Mouse (Mus musculus): ENCODE results near the gene Rpap3. TPM values are rescaled to one million over a fixed set of nuclear protein-coding genes. Genes with fewer than 3 reads are reported as not detected.
A peak's percentile ranks its signal among the peaks of the same experiment; 100 is the strongest.

The Rpap3 gene
- total RNA-seq, 2 experiments from 2014 or later, result 27.1 to 28.2 TPM

DNA sequence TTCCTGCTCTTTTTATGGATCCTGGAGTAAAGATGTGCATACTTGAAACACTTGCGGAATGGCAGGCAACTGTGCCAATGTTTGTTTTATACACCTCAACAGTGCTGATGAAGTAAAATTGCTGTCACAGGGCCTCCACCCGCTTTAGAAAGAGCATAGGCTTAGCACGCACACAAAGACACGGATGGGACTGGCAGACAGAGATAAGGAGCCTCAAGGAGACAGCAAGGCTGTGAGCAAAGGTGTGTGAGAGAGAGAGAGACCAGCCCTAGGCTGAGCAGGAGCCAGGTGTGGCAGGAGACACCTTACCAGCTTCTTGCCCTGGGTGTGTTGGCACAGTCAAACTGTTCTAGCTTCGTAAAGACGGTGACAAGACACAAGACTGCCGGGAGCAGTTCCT, 33.3 kb upstream of the Rpap3 start:
- intact Hi-C loops (cut with DNase I), result no loop called here
- no peak for DNase-seq (ENCODE audit: low spot score in 2 of 2)

GRCm38 (mm10) chr15:97731988-97732387, 26.4 kb upstream of the Rpap3 start:
- intact Hi-C loops (cut with DNase I), result no loop called here
- DNase-seq (ENCODE audit: low spot score in 2 of 2), result no peak

DNA sequence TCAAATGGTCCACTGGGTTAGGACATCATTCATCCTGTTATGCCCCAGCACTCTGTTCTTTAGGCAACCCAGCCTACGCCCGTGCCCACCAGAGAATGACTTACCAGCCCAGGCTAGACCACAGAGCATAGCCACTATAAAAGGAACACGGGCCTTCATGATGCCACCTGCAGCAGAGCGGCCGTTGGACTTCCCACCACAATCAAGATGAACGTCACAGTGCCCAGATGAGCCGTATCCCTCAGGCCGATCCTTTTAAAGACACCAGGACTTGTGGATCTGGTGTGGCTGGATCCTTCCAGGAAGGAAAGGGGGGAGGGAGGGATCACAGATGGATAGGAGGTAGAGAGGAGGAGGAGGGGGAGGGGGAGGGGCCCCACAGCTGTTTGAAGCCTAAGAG, 25.5 kb upstream of the Rpap3 start, which contains the start of gene Endou:
Gene Endou (minus strand): TSS at position 229 of the 400 bp plus-strand sequence.
- no peak for DNase-seq (ENCODE audit: low spot score in 2 of 2)
- intact Hi-C loops (cut with DNase I), result no loop called here

DNA sequence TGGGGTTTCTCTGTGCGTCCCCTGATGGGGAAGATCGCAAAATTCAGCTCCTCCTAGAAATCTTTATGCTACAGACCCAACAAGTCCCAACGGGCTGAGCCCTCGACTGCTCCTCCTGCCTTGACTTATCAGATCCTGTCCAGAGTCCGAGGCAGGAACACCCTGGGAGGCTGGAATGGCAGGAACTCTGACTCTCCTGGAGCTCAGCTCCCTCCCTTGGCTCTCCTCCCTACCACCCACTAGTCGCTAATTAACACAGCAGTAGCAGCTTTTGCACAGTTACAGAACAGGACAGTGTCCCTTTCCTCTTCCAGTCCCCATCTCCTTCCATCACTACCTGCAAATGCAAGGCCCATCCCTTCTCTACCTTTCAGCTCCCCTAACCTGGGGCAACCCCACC, 24.7 kb upstream of the Rpap3 start:
- intact Hi-C loops (cut with DNase I), result no loop called here
- DNase-seq (ENCODE audit: low spot score in 2 of 2), result no peak

DNA sequence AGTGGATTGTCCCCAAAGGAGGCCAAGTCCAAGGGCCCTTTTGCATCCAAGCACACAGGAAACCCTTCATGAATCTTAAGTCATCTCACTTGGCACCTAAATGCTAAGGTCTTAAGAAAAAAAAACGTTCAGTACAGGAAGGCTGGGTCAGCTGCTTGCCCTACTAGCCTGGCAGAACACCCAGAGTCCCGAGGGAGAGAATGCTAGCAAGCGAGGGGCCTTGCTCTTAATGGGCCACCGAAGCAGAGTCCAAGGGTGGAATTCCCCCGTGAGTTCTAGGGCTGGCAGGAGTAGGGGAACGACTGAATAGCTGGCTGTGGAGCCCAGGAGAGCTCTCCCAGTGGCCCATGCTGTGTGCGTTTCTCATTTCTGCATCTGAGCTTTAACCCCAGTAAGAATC, 23.2 kb upstream of the Rpap3 start:
- no peak for DNase-seq (ENCODE audit: low spot score in 2 of 2)
- intact Hi-C loops (cut with DNase I), result loop anchor here (2.0 kb wide), 1 partner anchor 38 kb away; the partner anchor contains the start of gene Rapgef3

GRCm38 (mm10) chr15:97728394-97728793, 22.8 kb upstream of the Rpap3 start:
- intact Hi-C loops (cut with DNase I), result loop anchor here (2.0 kb wide), 1 partner anchor 38 kb away; the partner anchor contains the start of gene Rapgef3
- DNase-seq (ENCODE audit: low spot score in 2 of 2), result no peak

GRCm38 (mm10) chr15:97727520-97727919, 21.9 kb upstream of the Rpap3 start:
- intact Hi-C loops (cut with DNase I), result no loop called here
- no peak for DNase-seq (ENCODE audit: low spot score in 2 of 2)

- DNase-seq (ENCODE audit: low spot score in 2 of 2), result no peak
- intact Hi-C loops (cut with DNase I), result no loop called here
Observed at GRCm38 (mm10) chr15:97727048-97727447, 21.4 kb upstream of the Rpap3 start.

DNA sequence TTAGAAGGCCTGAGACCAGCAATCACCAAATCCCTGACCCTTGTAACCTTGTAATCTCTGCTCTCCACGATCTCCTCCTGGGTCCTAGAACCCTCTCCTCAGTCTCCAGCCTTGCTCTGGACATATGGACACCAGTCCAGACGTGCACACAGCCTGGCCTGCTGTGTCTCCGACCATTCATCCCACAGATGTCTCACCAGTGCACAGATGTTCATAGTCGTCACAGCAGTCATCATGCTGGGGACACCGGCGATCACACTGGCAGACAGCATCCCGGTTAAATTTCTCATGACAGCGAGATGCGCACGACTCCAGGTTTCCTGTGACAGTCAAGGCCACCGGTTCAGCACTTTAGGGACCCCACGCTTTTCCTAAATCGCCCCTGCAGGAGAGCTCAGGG, 20.7 kb upstream of the Rpap3 start:
- intact Hi-C loops (cut with DNase I), result no loop called here
- DNase-seq (ENCODE audit: low spot score in 2 of 2), result no peak

DNA sequence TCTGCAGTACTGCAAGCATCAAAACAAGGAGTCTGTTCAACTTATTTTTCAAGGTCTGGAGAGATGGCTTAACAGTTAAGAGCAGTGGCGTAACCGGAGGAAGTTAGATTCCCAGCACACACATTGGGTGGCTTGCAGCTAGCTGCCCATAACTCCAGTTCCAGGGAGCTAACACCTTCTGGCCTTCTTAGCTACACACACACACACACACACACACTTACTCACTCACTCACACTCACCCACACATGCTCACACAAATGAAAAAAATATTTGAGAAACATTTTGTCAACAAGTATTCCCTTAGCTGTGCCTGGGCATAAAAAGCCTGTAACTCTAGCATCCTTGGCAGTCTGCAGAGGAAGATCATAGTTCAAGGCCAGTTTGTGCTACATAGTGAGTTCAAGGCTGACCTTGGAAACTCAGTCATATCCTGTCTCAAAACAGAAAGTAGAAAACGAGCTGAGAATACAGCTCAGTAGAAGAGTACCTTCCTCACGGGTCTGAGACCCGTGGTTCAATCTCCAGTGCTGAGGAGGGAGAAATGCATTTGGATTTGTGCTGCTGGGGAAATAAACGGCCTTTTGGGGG, 19.7 kb upstream of the Rpap3 start:
- DNase-seq (ENCODE audit: low spot score in 2 of 2), result no peak
- intact Hi-C loops (cut with DNase I), result no loop called here

GRCm38 (mm10) chr15:97724346-97725197, 18.9 kb upstream of the Rpap3 start:
- no peak for DNase-seq (ENCODE audit: low spot score in 2 of 2)
- intact Hi-C loops (cut with DNase I), result no loop called here

DNA sequence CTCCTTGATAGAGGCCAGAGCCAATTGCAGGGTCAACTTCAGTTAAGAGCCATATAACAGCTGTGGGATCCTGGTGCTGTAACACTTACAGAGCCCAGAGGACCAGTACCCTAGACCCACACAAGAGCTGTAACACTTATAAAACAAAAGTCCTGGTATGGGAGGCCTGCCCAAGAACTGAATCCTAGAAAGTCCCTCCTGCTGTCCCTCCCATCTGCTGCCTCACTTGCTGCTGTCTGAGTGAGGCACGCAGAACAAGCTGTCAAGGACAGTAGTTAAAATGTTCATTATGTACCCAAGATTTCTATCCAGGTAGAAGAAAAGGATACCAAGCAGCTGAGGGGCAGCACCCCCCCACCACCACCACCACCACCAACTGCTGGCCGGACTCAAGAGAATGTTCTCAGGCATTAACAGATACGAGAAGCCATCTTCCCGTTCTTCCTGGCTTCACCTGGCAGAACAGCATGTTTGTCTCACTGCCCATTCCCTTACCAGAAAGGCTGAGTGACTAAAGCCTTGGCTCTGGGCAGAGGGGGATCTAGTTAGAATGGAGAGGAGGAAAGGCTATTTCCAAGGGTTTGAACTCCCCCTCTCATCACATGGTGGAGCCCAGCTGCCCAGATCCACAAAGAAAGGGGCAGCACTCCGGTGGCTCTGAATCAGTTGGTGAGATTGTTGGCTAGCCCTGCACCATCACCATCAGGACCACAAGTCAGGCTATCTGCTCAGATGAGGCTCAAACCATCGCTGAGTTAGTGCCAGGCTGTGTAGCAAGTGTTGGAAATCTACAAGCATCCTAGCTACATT, 18.1 kb upstream of the Rpap3 start:
- intact Hi-C loops (cut with DNase I), result no loop called here
- DNase-seq (ENCODE audit: low spot score in 2 of 2), result no peak

DNA sequence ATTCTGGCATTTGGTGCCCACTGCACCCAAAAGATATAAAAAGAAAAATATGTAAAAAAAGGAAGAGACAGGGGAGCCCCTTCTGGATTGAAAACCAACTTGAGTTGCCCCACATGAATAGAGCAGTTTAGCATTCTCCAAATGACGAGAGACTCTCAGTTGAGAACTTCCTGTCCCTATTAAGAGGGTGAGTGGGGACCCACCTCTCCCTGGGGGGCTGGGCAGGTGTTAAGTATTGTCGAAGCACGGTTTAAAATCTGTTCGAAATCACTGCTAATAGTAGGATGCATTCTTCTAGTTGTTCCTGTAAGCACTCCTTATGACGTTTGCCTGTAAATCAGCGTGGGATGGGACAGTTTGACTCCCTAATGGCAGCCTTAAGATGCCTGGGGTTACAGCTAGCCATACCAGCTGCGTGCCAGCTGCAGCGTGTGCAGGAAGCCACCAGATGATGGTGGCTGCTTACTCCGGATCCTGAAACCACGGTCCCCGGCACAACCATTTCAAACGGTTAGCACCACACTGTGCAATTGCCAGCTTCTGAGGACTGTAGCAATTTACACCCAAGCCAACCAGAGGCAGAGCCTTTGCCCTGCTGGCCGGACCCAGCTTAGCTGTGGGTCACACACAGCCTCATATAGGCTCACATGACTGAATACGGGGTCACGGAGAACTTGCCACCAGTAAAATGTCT, 15.5 kb upstream of the Rpap3 start:
- intact Hi-C loops (cut with DNase I), result no loop called here
- DNase-seq (ENCODE audit: low spot score in 2 of 2), result no peak

DNA sequence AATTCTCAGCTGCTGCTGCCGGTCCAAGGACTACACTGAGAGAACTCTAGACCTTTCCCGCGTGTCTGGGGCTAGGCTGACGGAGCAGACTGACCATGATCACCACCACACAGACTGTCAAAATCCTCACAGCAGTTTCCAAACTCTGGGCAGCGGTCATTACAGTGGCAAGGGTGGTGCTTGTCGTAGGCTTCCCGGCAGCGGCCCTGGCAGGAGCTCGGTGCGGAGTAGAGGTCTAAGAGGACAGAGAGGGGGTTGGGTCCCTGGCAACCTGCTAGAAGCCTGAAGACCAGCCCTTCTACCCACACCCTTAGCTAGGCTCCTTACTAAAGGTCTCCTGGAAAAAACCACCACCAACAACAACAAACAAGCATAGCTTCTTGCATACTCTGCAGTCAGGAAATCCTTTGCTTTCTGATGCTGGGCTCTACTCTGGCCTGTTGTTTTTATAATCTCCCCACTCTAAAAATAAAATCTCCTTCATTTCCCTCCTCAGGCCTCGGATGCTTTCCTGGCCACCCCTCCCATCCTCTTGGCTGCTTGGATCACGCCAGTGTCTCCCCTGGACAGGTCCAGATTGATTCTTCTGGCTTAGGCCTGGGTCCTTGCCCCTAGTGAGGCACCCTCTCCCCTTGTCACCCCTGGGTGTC, 14.5 kb upstream of the Rpap3 start:
- intact Hi-C loops (cut with DNase I), result no loop called here
- no peak for DNase-seq (ENCODE audit: low spot score in 2 of 2)

DNA sequence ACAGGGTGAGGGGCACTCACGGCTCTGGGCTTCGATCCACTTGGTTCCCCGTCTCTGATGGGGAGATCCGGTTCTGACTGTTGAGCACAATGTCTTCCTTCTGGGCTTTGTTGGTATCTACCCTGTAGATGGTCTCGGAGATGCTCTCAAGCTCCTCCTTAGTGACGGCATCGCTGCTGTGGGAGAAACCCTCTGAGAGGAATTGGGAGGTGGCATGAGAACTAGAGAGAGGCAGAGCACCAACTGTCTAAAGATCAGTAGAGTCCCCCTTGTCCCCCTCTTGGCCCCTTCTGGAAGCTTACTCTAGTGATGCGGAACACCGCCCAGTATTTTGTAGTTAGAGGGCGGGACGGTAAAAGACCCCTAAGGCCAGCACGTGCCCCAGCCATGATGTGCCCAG, 13.9 kb upstream of the Rpap3 start:
- intact Hi-C loops (cut with DNase I), result loop anchor here (2.0 kb wide), 1 partner anchor 129 kb away; no protein-coding TSS in a partner anchor
- DNase-seq (ENCODE audit: low spot score in 2 of 2), result no peak

DNA sequence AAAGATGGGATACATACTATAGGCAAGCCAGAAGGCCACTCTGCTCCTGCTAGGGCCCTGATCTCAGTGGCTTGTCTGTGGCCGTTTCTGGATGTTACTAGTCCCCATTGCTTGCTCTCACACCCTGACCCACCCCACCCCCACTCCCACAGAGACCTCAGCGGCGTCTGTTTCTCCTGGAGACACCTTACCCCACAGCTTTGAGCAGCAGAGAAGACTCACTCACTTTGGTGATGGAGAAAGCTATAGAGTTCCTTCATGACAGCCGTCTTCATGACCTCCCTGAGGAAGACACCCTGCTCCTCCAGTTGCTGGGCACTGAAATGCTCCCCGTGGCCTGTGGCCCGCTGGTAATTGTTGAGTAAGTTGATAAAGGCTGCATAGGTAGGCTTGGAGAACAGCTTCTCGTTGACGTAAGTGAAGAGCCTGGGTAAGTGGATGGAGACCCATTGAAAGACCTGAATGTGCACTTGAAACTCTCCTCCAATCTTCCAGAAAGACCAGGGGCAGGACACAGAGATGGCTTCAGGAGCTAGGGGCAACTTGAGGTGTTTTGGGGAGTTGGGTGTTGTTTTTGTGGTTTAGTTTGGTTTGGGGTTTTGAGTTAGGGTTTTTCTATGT, 13.0 kb upstream of the Rpap3 start:
- DNase-seq (ENCODE audit: low spot score in 2 of 2), result no peak
- intact Hi-C loops (cut with DNase I), result loop anchor here (2.0 kb wide), 1 partner anchor 130 kb away; no protein-coding TSS in a partner anchor

DNA sequence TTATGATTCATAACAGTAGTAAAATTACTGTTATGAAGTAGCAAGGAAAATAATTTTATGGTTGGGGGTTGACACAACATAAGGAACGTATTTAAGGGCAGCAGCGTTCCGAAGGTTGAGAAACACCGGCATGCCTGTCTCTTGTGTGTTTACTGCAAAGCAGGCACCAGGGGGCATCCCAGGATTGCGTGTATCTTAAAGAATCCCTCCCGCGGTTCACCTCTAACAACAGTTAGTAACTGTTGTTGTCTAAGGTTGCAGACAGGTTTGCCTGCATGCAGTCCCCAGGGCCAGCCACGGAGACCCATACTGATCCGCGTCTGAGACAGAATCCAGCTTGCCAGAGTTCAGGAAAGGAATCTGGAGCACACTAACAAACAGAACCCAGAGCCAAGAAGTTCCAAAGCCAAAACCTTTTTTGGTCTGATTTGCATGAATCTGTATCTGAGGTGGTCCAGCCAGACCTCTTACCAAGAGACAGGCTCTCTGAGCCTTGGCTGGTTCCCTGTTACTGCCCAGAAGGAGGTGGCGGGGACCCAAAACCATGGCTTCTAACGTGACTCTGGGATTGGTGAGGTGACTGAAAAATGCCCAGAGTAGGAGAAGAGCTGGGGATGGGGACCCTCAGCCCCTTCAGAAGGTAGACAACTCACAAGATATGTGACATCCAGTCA, 12.4 kb upstream of the Rpap3 start:
- peak in 1 of 2 experiments; percentile 50 for DNase-seq (ENCODE audit: low spot score in 2 of 2)
- intact Hi-C loops (cut with DNase I), result loop anchor here (1.0 to 2.0 kb wide), 3 partner anchors 58 to 234 kb away; no protein-coding TSS in a partner anchor

GRCm38 (mm10) chr15:97716782-97717181, 11.2 kb upstream of the Rpap3 start:
- intact Hi-C loops (cut with DNase I), result loop anchor here (1.0 kb wide), 2 partner anchors 60 to 236 kb away; no protein-coding TSS in a partner anchor
- DNase-seq (ENCODE audit: low spot score in 2 of 2), result no peak
